Mouse (Mus musculus): ENCODE data around the gene Aldh4a1. TPM values are rescaled to one million over a fixed set of nuclear protein-coding genes. Genes with fewer than 3 reads are reported as not detected.
A peak's percentile ranks its signal among the peaks of the same experiment; 100 is the strongest.

Aldh4a1 gene
- total RNA-seq, 1 experiment: 63.5 TPM

DNA sequence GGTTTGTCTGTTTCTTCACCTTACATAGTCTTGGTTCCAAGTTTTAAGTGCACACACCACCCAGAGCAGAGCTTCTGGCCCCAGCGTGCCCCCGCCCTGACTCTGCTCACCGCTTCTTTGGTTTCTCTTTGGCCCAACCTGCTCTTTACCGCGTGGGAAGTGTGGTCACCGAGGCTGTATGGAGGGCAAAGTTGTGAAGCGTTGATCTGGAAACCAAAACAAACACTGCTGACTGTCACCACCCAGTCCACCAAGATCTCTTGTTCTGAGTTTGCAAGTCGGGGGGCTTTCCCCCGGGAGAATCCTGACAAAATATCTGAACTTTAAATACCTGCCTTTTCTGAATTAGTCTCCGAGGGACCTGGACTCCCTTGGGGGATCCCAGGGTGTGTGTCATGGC lies 43.7 kb upstream of the Aldh4a1 start:
- Histone ChIP-seq H3K4me1 (ENCODE audit: control insufficient read depth in 2 of 2, insufficient read depth in 2 of 2, low read length in 2 of 2, poor library complexity in 1 of 2) (peaks cover 0 to 31% of the 10 kb centered on the region in 2 experiments; a peak in 3 of 4 replicates), H3K9ac (ENCODE audit: insufficient read depth, low read depth, low read length, poor library complexity, severe bottlenecking) (no peak overlapping the region), H3K27ac (ENCODE audit: insufficient read depth, low read depth, low read length, poor library complexity, severe bottlenecking) (no peak overlapping the region), H3K4me3 (ENCODE audit: insufficient read depth in 1 of 2, low read depth in 1 of 2, low read length in 2 of 2, poor library complexity in 1 of 2, severe bottlenecking in 1 of 2) (no peak overlapping the region), H3K36me3 (ENCODE audit: control insufficient read depth, insufficient read depth, low read length, poor library complexity, severe bottlenecking) (no peaks in the 10 kb centered on the region), H3K9me3 (ENCODE audit: control insufficient read depth, insufficient read depth, low read depth, low read length) (no peaks in the 10 kb centered on the region)
- no peak for TF ChIP-seq MAFK (IDR thresholded peaks at IDR 0.05; ENCODE audit: insufficient read depth, low read depth, low read length)
- no peak for TF ChIP-seq ZC3H11A (IDR thresholded peaks at IDR 0.05; ENCODE audit: borderline replicate concordance, low read depth, low read length)
- TF ChIP-seq CHD2 (IDR thresholded peaks at IDR 0.05; ENCODE audit: low read depth, low read length): no peak
- TF ChIP-seq ZNF384 (IDR thresholded peaks at IDR 0.05; ENCODE audit: low read depth, low read length): no peak
- no peak for TF ChIP-seq HCFC1 (IDR thresholded peaks at IDR 0.05; ENCODE audit: borderline replicate concordance, insufficient read depth, low read length)
- no peak for DNase-seq (ENCODE audit: low read depth, low spot score)
- in situ Hi-C loops (cut with MboI; ENCODE audit: low sequenced_read_pairs in 2 of 2, unreplicated experiment in 2 of 2): no loop called here

DNA sequence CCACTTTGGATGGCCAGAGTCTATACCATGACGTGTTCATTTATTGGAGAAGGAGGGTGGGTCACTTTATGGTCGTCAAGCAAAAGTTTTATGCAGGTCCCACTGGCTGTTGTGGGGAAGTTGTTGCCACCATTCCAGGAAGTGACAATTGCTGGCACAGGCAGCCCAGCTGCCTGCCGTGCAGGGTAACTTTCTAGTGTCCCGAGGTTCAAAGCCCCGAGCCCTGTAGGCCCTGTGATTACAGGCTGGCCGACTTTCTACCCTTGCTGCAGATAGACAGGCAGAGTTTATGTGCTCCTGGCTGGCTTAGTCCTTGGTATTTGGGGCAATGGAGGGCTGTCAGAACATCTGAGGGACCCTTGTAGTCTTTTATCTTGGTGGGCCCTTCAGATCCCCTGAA lies 43.2 kb upstream of the Aldh4a1 start:
- DNase-seq (ENCODE audit: low read depth, low spot score): no peak
- Histone ChIP-seq H3K27ac (ENCODE audit: insufficient read depth, low read depth, low read length, poor library complexity, severe bottlenecking) (no peak overlapping the region), H3K9me3 (ENCODE audit: control insufficient read depth, insufficient read depth, low read depth, low read length) (no peaks in the 10 kb centered on the region), H3K4me3 (ENCODE audit: insufficient read depth in 1 of 2, low read depth in 1 of 2, low read length in 2 of 2, poor library complexity in 1 of 2, severe bottlenecking in 1 of 2) (no peak overlapping the region), H3K36me3 (ENCODE audit: control insufficient read depth, insufficient read depth, low read length, poor library complexity, severe bottlenecking) (no peaks in the 10 kb centered on the region), H3K9ac (ENCODE audit: insufficient read depth, low read depth, low read length, poor library complexity, severe bottlenecking) (no peak overlapping the region), H3K4me1 (ENCODE audit: control insufficient read depth in 2 of 2, insufficient read depth in 2 of 2, low read length in 2 of 2, poor library complexity in 1 of 2) (peaks cover 0 to 31% of the 10 kb centered on the region in 2 experiments; a peak in 2 of 4 replicates)
- TF ChIP-seq MAFK (IDR thresholded peaks at IDR 0.05; ENCODE audit: insufficient read depth, low read depth, low read length) (no peak), ZC3H11A (IDR thresholded peaks at IDR 0.05; ENCODE audit: borderline replicate concordance, low read depth, low read length) (no peak), CHD2 (IDR thresholded peaks at IDR 0.05; ENCODE audit: low read depth, low read length) (no peak), HCFC1 (IDR thresholded peaks at IDR 0.05; ENCODE audit: borderline replicate concordance, insufficient read depth, low read length) (no peak), ZNF384 (IDR thresholded peaks at IDR 0.05; ENCODE audit: low read depth, low read length) (no peak)
- in situ Hi-C loops (cut with MboI; ENCODE audit: low sequenced_read_pairs in 2 of 2, unreplicated experiment in 2 of 2): no loop called here

GRCm38 (mm10) chr4:139580663-139581336 lies 41.9 kb upstream of the Aldh4a1 start:
- DNase-seq (ENCODE audit: low read depth, low spot score): no peak
- no peaks in the 10 kb centered on the region for H3K9me3 ChIP-seq (ENCODE audit: control insufficient read depth, insufficient read depth, low read depth, low read length)
- peak overlapping the region; percentile 23; the same call in 1 of the 2 replicates for H3K9ac ChIP-seq (ENCODE audit: insufficient read depth, low read depth, low read length, poor library complexity, severe bottlenecking)
- in situ Hi-C loops (cut with MboI; ENCODE audit: low sequenced_read_pairs in 2 of 2, unreplicated experiment in 2 of 2): no loop called here
- TF ChIP-seq MAFK (IDR thresholded peaks at IDR 0.05; ENCODE audit: insufficient read depth, low read depth, low read length): no peak
- no peak for TF ChIP-seq HCFC1 (IDR thresholded peaks at IDR 0.05; ENCODE audit: borderline replicate concordance, insufficient read depth, low read length)
- H3K4me3 ChIP-seq (ENCODE audit: insufficient read depth in 1 of 2, low read depth in 1 of 2, low read length in 2 of 2, poor library complexity in 1 of 2, severe bottlenecking in 1 of 2): peak overlapping the region in 1 of 2 experiments; percentile 12; a peak in 2 of 4 replicates
- H3K36me3 ChIP-seq (ENCODE audit: control insufficient read depth, insufficient read depth, low read length, poor library complexity, severe bottlenecking): no peaks in the 10 kb centered on the region; the same call in 1 of the 2 replicates
- H3K27ac ChIP-seq (ENCODE audit: insufficient read depth, low read depth, low read length, poor library complexity, severe bottlenecking): no peak overlapping the region
- H3K4me1 ChIP-seq (ENCODE audit: control insufficient read depth in 2 of 2, insufficient read depth in 2 of 2, low read length in 2 of 2, poor library complexity in 1 of 2): peaks cover 0 to 36% of the 10 kb centered on the region in 2 experiments; a peak in 2 of 4 replicates

DNA sequence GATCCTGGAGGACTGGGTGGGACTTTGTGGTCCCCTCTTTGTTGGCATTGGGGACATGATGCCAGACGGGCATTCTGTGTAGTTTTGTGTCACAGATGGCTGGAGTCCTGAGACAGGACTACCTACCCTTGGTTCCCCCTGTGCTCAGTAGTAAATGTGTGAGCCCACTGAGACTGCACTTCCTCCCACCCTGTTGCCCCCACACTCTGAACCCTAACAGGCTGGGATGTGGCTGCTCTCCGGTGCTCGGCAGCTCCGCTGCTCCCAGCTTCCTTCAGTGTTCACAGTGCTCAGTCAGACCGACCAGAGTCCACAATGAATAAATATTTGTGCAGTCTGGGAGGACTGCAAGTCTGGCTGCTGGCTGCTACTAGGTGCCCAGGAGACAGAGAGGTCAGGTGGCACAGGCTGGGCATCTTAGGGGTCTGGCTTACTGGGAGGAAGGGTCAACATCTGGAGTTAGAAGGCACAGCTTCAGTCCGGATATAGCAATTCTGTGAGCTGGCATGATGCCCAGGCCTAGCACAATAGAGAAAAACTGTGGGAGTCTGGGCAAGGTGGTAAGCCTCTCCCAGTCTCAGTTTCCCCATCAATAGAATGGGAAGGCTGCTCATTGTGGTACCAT lies 41.1 kb upstream of the Aldh4a1 start:
- Histone ChIP-seq H3K4me3 (ENCODE audit: insufficient read depth in 1 of 2, low read depth in 1 of 2, low read length in 2 of 2, poor library complexity in 1 of 2, severe bottlenecking in 1 of 2) (peak overlapping the region in 1 of 2 experiments; percentile 12; a peak in 1 of 4 replicates), H3K9me3 (ENCODE audit: control insufficient read depth, insufficient read depth, low read depth, low read length) (no peaks in the 10 kb centered on the region), H3K36me3 (ENCODE audit: control insufficient read depth, insufficient read depth, low read length, poor library complexity, severe bottlenecking) (no peaks in the 10 kb centered on the region; the same call in 1 of the 2 replicates), H3K9ac (ENCODE audit: insufficient read depth, low read depth, low read length, poor library complexity, severe bottlenecking) (peak overlapping the region; percentile 22; the same call in 1 of the 2 replicates), H3K4me1 (ENCODE audit: control insufficient read depth in 2 of 2, insufficient read depth in 2 of 2, low read length in 2 of 2, poor library complexity in 1 of 2) (peaks cover 0 to 34% of the 10 kb centered on the region in 2 experiments; a peak in 2 of 4 replicates), H3K27ac (ENCODE audit: insufficient read depth, low read depth, low read length, poor library complexity, severe bottlenecking) (no peak overlapping the region)
- DNase-seq (ENCODE audit: low read depth, low spot score): no peak
- TF ChIP-seq HCFC1 (IDR thresholded peaks at IDR 0.05; ENCODE audit: borderline replicate concordance, insufficient read depth, low read length) (no peak), ZC3H11A (IDR thresholded peaks at IDR 0.05; ENCODE audit: borderline replicate concordance, low read depth, low read length) (no peak), MAFK (IDR thresholded peaks at IDR 0.05; ENCODE audit: insufficient read depth, low read depth, low read length) (no peak), ZNF384 (IDR thresholded peaks at IDR 0.05; ENCODE audit: low read depth, low read length) (no peak), CHD2 (IDR thresholded peaks at IDR 0.05; ENCODE audit: low read depth, low read length) (no peak)
- in situ Hi-C loops (cut with MboI; ENCODE audit: low sequenced_read_pairs in 2 of 2, unreplicated experiment in 2 of 2): no loop called here
